Mouse (Mus musculus): ENCODE measurements around the gene Dgcr2.
A peak's percentile ranks its signal among the peaks of the same experiment; 100 is the strongest.

Gene Dgcr2

DNA sequence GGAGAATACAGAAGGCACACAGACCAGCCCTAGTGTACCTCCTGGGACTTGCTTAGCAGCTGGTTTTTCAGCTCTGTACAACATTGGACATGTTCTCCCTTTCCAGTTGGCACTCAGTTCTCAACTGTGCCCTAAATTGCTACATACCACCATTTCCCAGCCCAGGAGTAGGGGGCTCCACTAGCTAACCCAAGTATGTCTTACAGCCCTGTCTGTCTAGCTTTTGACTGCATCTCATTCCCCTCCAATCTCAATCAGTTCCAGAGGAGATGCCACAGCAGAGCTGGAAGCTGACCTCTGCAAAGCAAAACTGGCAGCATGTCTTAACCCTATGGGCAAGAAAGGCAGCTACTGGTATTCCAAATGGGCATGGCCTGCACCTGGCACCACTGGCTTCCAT, 2.3 kb downstream of the Dgcr2 start:
- DNase-seq = no peak

DNA sequence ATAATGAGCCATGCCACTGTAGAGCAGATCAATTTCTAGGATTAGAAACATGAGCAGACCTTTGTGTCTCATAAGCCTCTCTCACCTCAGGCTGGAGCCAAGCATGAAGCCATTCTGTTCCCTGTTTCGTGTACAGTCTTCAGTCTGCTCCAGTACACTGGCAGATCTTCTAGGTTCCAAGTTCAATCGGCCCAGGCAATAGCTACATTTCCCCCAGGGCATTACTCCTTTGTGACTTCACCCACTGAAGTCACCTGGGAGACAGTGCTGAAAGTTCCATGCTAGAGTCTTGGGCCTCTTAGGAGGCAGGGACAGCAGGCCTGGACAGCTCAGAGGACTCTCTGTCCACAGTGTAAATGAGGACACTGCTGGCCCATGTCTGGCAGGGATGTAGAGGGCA, 4.4 kb downstream of the Dgcr2 start, which contains the start of gene Tssk1:
TSS of gene Tssk1 (plus strand) at position 301 of the 400 bp plus-strand sequence.
- no peak for DNase-seq

DNA sequence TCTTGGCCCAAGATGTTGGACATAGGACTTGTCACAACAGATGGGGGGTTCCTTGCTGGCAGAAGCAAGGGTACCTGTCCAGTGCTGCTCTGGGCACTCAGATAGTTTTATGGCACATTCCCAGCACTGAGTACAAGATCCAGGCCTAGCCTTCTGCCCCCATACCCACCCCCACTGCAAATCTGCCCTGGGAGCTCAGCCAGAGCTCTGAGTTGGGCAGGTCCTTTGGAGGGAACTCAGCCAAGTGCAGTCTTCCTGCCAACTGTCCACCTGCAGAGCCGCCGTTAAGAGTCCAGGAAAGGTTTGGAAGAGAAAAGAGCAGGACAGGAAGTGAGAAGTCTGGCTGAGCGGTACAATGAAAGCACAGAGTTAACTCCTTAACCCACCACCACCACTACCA, 5.8 kb downstream of the Dgcr2 start:
- DNase-seq = peak; percentile 92

DNA sequence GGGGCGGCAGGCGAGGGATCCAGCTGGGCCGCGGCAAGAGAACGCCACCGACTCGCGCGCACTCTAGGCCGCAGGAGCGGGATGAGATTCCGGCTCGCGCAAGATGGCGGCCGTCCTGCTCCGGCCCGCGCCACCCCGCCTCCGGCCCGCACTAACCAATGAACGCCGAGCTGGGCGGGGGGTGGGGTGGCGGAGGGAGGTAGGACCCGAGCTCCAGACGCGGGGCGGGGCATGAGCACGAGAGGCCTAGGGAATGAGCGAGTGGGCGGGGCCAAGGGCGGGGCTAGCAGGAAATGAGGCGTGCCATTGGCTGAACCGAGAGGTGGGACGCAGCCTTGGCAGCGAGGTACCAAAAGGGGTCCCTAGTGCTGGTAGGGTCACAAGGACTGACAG, 6.8 kb downstream of the Dgcr2 start, which contains the start of gene Gm20518:
TSS of gene Gm20518 (minus strand) at position 105 of the 393 bp plus-strand sequence.
- peak; percentile 99 for DNase-seq

DNA sequence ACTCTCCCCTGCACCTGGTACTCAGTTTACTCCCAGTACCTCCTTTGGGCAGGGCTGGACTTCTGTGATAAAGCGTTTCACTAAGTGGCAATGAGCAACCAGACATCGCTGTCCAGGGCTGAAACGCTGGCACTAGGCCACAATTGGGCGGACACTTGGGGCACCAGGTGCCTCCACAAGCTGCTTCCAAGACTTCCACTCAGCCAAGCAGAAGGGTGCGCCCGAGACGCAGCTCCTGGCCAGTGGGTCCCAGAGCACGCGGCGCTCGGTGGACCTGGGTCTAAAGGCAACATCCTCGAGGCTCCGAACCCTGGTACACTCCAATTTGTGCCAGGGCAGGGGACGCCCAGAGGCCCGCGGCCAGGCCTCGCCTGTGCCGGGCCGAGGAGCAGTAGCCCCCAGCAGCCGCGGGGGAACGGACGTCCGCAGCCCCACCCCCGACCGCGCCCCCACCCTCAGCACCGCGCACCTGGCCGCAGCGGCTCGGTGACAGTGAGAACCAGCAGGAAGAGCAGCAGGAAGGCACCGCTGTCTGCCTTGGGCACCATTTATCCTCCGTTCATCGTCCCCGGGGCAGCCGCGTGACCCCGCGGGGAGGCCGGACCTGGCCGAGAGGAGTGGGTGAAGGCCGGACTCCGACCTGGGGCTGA, 7.3 kb downstream of the Dgcr2 start:
- DNase-seq = peak; percentile 95

DNA sequence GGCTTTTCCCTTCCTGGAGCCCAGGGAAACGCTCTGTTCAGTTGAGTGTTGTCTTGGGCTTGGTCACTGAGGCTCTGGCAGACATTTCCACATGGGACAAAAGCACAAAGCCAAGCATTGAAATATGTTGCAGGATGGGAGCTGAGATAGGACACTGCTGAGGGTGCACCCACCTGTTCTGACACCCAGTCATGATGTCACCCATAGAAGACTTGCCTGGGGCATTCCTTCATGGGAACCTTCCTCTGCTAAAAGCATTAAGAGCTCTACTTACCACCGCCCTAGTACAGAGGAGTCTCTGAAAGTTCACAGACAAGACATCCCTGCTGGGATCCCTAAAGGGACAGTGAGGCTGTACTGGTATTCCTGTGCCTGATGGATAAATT, 8.0 kb downstream of the Dgcr2 start:
- DNase-seq = peak; percentile 54

DNA sequence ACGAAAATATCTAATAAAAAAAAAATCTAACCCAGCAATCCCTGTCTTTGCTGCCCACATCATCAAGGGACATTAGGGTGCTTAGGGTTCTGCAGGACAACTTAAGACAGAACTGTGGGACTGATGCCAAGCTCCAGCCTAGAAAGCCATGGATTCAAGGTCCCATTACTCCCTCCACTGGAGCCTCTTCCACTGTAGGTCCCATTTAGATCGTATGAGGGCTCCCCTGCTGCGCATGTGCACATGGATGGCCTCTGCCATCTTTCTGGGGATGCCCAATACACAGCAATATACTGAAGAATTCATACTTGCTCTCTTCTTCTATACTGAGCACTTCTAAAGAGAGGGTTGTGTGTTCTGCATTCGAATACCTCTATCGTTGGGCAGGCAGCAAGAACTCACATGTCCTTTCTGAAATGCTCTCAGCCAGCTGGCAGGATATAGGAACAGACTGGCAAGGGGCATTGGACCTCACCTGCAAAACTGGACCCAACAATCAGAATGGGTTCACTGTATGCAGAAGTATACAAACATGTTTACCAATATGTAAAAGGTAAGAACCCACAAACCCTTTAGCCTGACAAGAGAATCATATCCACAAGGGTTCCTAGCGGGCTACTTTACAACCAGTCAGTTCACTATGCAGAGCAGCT, 8.5 kb downstream of the Dgcr2 start:
- DNase-seq = peak; percentile 60

DNA sequence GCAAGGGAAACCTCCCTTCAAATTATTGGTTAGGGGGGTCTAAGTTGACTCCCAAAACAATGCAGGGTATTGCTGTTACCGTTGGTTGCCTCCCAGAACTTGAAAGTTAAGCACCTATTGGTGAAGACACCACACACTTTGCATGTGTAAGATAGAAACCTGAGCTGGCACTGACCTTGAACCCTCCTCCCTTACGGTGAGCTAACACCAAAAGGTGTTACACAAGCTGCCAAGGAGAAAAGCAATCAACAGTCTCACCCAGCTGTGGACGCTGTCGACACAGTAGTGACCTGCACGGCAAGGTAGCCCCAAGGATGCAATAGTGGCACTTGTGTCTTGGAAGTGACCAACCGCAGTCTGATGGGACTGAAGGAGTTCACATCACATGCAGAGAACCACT, 14.2 kb downstream of the Dgcr2 start:
- DNase-seq = no peak

DNA sequence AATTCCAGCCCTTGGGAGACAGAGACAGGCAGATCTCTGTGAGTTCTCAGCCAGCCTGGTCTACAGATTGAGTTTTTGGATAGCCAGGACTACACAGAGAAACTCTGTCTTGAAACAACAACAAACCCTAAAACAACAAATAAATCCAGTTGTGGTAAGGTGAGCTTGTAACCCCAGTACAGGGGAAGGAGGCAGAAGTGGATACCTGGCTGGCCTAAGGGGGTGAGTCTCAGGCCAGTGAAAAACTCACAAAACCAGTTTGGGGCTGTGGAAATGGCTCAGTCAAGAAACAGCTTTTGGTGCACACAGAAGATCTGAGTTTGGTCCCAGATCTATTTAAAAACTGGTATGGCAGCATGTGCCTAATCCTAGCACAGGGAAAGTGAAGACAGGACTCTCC, 16.2 kb downstream of the Dgcr2 start:
- DNase-seq = no peak

DNA sequence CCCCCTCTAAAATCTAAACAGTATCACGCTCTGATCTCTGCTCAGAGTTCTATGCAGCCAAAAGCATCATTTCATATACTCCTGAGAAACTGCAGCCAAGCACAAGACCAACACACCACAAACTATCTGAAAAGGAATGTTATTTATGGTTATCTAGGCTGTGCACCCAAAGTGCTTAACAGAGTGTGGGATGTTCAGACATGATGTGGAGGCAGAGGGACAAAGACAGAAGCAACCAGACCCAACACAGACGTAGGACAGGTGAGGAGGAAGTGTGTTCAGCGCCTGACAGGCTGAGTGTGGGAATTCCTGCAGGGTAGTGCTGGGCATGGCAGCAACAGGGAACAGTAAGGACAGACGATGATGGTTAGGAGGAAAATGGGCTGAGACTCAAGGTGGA, 18.8 kb downstream of the Dgcr2 start:
- DNase-seq = no peak

- no peak for DNase-seq
Measured at GRCm38 (mm10) chr16:17876096-17876495, 22.3 kb downstream of the Dgcr2 start.

- DNase-seq = no peak
Measured at GRCm38 (mm10) chr16:17875174-17875573, 23.2 kb downstream of the Dgcr2 start.

DNA sequence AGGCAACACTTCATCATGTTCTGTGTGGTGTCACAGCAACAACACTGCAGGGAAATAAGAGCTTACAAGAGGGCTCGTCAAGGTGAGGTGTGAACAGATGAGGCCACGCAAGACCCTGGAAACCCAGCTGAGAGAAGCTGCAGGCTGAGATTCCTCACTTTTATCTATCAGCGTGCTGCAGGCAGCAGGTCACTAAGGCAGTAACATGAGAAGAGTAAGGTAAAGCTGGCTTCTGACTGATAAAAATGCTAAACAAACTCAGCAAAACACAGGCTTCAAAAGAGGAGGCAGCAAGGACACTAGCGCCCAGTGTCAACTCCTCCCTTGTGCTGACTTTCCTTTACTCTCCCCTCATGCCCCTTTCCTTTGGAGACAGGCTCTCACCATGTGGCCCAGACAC, 25.4 kb downstream of the Dgcr2 start:
- DNase-seq = no peak

- no peak for DNase-seq
Measured at GRCm38 (mm10) chr16:17871248-17871647, 27.1 kb downstream of the Dgcr2 start.

GRCm38 (mm10) chr16:17865770-17866169, 32.6 kb downstream of the Dgcr2 start:
- DNase-seq = no peak

- no peak for DNase-seq
Measured at GRCm38 (mm10) chr16:17865293-17865692, 33.1 kb downstream of the Dgcr2 start.

DNA sequence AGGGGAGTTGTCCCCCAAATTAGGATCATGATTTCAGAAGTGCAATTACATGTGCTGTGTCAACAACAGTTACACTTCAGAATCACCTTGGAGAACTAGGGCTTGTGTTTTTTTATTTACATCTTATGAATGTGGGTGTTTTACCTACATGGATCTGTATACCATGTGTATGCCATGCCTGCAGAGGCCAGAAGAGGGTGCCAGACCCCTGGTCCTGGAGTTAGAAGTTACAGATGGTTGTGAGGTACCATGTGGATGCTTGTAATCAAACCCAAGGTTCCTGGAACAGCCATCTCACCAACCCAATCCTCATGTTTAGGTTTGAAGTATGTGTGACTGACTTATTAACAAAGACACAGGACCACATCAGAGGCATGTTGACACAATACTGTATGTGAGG, 39.8 kb downstream of the Dgcr2 start:
- DNase-seq = peak; percentile 43

DNA sequence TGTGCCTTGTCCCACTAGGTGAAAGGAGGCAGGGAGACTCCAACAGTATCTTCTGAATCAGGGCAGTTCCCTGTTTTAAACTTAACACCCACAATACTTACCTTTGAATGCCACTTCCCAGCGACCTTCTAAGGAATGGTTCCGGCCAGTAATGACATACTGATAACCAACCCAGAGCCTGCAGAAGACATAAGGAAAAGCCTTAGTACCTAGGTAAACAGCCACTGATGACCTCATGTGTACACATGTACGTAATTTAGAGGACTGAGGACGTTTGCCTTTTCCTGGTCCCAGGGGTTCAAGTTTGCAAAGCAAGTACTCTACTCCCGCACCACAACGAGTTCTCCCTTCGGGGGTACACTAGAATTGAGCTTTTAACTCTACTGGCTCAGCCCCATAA, 41.2 kb downstream of the Dgcr2 start:
- no peak for DNase-seq

GRCm38 (mm10) chr16:17853263-17853662, 45.1 kb downstream of the Dgcr2 start:
- peak; percentile 33 for DNase-seq

DNA sequence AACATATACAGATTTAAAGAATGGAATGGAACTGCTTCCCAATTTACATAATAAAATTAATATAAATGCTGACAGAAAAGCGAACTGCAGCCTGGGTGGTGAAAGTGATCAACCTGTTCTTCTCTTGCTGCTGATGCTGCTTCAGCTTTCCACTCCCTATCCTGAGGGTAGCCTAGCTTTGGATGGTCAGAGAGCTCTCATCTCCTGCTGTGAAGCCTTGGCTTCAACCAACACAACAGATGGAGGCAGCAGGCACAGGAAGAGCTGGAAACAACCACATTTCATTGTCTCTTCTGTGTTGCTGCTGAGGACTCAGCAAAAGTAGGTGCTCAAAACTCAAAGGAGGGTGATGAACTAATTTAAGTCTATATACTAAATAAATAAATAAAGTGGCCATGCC, 46.5 kb downstream of the Dgcr2 start:
- DNase-seq = peak; percentile 96

DNA sequence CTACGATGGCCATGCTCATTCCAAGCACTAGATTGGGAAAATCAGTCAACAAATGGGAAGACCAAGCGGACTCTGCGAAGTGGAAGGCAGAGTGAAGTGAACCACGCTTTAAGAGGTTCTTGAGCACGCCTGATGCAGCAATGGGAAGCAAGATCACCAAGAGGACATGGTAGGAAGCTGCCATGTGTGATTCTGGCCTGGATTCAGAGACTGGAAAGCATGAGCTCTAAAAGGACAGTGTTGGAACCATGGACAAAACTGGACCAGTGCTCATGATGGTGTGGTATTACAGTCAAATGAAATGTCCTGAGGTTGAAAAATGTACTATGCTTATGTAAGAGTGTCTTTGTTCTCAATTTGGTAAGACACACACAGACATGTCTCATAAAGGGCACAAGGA, 47.0 kb downstream of the Dgcr2 start:
- peak; percentile 62 for DNase-seq

DNA sequence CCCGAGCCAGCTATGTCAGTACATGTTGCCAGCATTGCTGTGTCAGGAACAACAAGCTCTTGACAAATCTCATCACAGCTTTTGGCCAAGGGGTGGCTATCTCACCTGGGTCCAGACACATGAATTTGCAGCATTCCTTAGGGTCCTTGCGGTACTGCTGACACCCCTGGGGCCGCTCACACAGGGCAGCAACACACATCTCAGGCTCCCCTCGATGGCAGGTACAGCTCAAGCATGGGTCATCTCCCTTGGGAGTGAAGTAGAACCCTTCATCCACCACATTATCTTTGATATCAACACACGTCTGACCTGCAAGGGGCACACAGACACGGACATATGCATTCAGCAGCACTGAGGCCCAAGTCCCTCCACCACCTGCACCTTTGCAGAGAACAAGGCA, 48.9 kb downstream of the Dgcr2 start:
- peak; percentile 48 for DNase-seq

DNA sequence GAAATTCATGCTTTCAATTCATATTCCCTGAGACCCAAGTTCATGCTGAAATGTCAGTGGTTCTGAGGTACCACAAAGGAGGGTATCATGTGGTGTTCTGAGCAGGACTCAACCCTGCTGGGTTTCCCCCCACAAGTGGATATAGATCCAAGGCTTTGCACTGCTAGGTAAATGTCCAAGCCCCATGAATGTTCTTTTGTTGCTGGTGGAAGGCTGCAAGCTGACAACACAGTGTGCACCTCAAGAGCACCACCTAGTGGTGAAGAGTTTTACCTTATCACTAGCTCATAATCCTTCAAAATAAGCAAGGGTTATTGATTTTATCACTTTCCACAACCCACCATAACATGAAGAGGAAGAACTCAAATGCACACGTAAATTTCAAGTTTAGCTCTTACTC, 49.4 kb downstream of the Dgcr2 start:
- peak; percentile 74 for DNase-seq

GRCm38 (mm10) chr16:17848431-17848830, 49.9 kb downstream of the Dgcr2 start:
- no peak for DNase-seq
